Mouse (Mus musculus) gastrocnemius, adult 2 months (tissue): ENCODE results near the gene Cep164. TPM values are rescaled to one million over a fixed set of nuclear protein-coding genes. Genes with fewer than 3 reads are reported as not detected.
A peak's percentile ranks its signal among the peaks of the same experiment; 100 is the strongest.
"Not testable (repeated sequence)": the region's sequence is repeated elsewhere in the genome, so short reads cannot be mapped to it uniquely, and the experiment has no call there.

Experiments used
- DNase-seq: peaks from one replicate; pipeline ENCODE4 v3.0.0; 2022
- H3K27ac ChIP-seq: fragments of 200-600 bp; 2 replicates; pipeline ENCODE4 v1.8.1; 2022; ENCODE audit warnings: mild to moderate bottlenecking
- H3K4me3 ChIP-seq: fragments of 200-600 bp; 2 replicates; pipeline ENCODE4 v1.8.1; 2022; ENCODE audit warnings: mild to moderate bottlenecking, moderate library complexity
- CTCF ChIP-seq: fragments of 200-600 bp; IDR thresholded peaks from 2 replicates; pipeline ENCODE4 v1.8.1; 2022; ENCODE audit warnings: antibody characterized with exemption, mild to moderate bottlenecking, moderate library complexity
- intact Hi-C: fragments of 180-260 bp; cut with DNase I; formaldehyde crosslinking; loops from one replicate; pipeline ENCODE4 v1.15.1; 2025
- total RNA-seq, 2 experiments: library from RNA; stranded (reverse); gene quantifications; 2 replicates each; pipeline ENCODE4 v1.2.3; 2021

Cep164 gene
- total RNA-seq, 2 experiments from 2014 or later, result 2.0 to 2.5 TPM

DNA sequence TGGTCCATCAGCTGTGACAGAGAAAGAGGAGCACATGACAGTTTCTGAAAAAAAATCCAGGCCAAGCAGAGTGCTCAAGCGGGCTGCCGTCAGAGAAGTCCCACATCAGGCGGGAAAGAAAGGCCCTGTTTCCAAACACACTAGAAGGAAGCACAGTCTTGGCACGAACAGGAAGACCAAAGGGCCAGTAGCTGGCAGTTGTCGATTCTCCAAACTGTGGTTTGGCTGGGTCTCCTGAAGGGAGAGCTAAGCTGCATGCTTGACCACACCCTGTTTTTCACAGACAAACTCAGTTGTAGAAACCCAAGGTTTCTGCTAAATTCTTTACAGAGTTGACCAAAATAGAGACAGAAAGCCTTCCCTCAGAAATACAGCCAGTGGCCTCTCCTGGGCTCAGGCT is 32.8 kb downstream of the Cep164 start:
- no peak overlapping the region for H3K4me3 ChIP-seq
- peak overlapping the region; percentile 68 for H3K27ac ChIP-seq
- peak; percentile 60 for DNase-seq
- no peak for TF ChIP-seq CTCF
- intact Hi-C loops, result no loop called here

GRCm38 (mm10) chr9:45793697-45794096 is 34.8 kb downstream of the Cep164 start:
- H3K27ac ChIP-seq, result no peak overlapping the region

DNA sequence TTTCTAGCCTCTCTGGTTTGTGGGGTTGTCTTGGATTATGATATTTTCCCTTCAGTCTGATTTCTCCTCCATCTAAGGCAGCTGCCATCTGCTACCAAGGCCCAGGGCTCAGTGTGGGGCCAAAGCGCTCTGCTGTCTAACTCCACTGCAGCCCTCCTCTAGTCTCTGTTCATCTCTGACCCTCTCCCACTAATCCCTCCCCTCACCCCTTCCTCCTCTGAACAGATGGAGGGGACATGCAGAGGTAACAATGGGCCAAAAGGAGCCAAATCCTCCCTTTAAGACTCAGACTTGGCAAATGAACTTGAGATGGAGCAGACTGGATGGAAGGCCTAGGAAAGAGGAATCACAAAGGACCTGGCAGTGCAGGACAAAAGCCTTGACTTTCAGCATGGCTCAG is 36.3 kb downstream of the Cep164 start:
- no peak overlapping the region for H3K4me3 ChIP-seq
- DNase-seq, result no peak
- TF ChIP-seq CTCF, result no peak
- intact Hi-C loops, result no loop called here
- no peak overlapping the region for H3K27ac ChIP-seq

More at GRCm38 (mm10) chr9:45793697-45794096, 34.8 kb downstream of the Cep164 start:
- intact Hi-C loops, result no loop called here
- DNase-seq, result no peak
- TF ChIP-seq CTCF, result no peak
- H3K4me3 ChIP-seq, result no peak overlapping the region

DNA sequence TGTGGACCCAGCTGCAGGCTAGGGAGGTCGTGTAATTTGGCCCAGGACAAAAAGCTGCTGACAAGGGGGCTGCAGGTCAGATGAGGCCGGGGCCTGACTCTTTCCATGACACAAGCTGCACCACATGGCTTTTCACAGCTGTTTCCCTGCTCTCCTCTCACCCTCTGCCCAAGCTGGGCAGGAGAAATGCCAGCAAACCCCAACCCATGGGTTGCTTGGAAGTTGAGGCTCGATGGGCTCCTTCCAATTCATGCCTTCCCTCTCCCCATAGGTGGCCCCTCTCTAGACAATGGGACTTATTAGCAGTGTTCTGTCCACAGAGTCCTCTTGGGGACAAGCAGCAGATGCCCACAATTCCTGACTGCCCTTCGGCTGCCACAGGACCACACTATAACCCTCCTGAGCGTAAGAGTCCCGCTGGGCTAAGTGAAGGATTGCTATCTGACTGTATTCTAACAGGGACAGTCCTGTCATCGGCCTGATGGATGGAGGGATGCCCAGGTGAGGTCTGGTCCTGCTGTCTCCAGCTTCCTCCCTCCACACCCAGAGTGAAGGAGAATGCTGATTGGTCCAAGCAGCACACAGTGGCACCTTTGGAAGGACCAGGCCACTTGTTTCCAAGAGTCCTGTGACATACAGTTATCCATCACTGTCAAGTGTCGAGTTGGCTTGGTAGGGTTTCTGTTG is 36.9 kb downstream of the Cep164 start:
- TF ChIP-seq CTCF, result no peak
- no peak for DNase-seq
- H3K27ac ChIP-seq, result no peak overlapping the region
- intact Hi-C loops, result no loop called here
- H3K4me3 ChIP-seq, result no peak overlapping the region

DNA sequence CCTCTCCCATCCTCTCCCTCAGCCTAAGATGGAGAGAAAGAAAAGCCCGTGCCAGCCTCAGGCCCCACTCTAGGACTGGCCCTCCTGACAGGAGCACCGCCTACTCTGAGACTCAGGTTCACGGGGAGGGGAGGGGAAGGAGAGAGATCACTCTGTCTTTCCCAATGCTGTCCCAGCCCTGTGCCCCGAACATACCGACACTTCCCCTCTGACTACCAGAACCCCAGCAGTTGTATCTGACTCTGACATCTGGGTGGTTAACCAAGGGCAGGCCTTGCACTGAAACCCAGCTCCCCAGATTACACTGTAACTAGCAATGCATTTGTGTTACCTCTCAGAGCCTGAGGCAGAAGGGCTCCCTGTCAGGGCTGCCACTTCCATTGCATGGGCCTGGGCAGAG is 40.1 kb downstream of the Cep164 start:
- no peak for TF ChIP-seq CTCF
- H3K4me3 ChIP-seq, result no peak overlapping the region
- no peak for DNase-seq
- H3K27ac ChIP-seq, result no peak overlapping the region
- intact Hi-C loops, result no loop called here

DNA sequence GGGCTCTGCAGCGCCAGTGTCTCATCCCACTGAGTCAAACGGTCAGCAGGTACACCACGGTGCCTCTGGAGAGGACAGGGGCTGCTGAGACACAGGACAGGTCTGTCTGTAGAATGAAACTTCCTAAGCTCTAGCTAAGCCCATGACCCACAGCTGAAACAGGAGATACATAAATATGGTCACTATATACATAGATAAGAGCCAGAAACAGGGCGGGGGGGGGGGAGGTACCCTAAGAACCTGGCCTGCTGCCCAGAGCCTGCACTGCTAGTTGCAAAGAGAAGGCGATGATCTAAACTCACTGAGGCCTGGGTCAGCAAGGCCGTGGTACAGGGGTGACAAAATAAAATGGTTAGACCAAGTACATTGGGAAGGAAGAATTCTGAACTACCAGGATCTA is 40.9 kb downstream of the Cep164 start:
- H3K4me3 ChIP-seq, result no peak overlapping the region
- intact Hi-C loops, result no loop called here
- no peak for DNase-seq
- TF ChIP-seq CTCF, result no peak
- H3K27ac ChIP-seq, result no peak overlapping the region

GRCm38 (mm10) chr9:45787071-45787470 is 41.4 kb downstream of the Cep164 start:
- DNase-seq, result no peak
- TF ChIP-seq CTCF, result no peak
- Histone ChIP-seq H3K27ac (no peak overlapping the region), H3K4me3 (no peak overlapping the region)
- intact Hi-C loops, result no loop called here

DNA sequence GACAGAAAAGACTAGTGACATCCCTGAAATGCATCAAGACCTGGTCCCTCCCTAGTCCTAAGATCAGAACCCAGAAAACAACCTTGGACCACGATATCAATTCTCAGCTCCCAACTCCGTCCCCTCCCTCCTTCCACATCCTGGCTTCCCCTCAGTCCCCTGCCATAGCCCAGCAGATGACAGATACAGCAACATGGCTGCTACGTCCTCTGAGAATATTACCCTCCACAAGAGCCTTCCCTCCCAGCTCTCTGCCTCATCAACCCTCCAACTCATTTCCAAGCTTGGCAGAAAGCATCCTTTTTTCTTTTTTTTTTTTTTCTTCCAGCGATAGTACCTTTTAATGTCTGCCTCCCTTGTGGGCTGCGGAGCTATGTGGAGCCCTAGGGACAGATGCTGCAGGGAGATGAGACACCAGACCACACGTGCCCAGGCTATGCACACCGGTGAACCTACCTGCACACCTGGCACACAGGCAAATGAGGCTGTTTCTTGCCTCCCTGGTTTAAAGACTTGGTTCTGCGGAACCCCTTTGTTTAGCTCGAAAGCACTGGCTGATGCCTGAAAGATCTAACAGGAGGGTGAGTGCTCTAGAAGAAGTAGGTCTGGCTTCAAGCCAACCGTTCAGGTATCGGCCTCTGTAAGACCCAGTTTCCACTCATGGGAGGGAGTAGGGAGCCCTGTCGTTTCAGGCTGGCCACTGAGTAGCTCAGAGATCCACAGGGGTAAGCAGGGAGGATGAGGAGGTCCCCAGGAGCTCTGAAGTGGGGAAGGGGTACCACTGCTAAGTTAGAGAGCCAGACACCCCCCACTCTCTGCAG is 45.0 kb downstream of the Cep164 start:
- no peak overlapping the region for H3K27ac ChIP-seq
- intact Hi-C loops, result no loop called here
- TF ChIP-seq CTCF, result no peak

GRCm38 (mm10) chr9:45779201-45779600 is 49.3 kb downstream of the Cep164 start:
- no peak overlapping the region for H3K27ac ChIP-seq
- TF ChIP-seq CTCF, result no peak
- no peak overlapping the region for H3K4me3 ChIP-seq
- DNase-seq, result no peak
- intact Hi-C loops, result no loop called here

More for the DNA sequence above, 45.0 kb downstream of the Cep164 start:
- H3K4me3 ChIP-seq, result no peak overlapping the region
- no peak for DNase-seq

DNA sequence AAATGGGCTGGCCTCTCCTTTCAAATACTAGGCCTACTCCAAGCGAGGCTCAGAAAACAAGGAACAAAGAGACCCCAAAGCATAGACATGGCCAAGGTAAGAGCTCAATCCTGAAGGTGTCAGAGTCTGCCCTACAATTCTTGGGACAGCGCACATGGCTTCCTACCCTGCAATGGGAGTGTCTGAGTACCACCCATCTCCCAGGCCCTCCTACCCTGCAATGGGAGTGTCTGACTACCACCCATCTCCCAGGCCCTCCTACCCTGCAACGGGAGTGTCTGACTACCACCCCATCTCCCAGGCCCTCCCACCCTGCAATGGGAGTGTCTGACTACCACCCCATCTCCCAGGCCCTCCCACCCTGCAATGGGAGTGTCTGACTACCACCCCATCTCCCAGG is 52.3 kb downstream of the Cep164 start:
- intact Hi-C loops, H3K4me3 ChIP-seq, H3K27ac ChIP-seq, DNase-seq: not testable (repeated sequence)

DNA sequence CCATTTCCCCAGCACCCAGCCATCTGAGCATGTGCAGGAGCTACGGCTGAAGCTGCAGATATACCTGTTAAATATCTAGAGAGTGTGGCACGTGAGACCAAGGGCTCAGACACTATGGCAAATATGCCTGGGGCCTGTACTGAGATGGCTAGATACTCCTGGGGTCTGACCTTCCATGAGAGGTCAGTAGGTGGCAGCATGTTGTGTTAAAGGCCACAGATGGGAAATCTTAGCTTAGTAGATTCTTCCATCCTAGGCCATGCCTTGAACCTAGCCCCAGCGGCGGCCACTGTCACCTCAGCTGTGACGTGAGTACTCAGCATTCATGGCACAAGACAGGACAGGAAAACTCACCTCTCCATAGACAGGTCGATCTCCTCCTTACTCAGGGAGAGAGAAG is 54.4 kb downstream of the Cep164 start:
- no peak overlapping the region for H3K27ac ChIP-seq
- TF ChIP-seq CTCF, result peak; percentile 26; the same call in 1 of the 2 replicates
- intact Hi-C loops, result no loop called here
- DNase-seq, result no peak
- no peak overlapping the region for H3K4me3 ChIP-seq

DNA sequence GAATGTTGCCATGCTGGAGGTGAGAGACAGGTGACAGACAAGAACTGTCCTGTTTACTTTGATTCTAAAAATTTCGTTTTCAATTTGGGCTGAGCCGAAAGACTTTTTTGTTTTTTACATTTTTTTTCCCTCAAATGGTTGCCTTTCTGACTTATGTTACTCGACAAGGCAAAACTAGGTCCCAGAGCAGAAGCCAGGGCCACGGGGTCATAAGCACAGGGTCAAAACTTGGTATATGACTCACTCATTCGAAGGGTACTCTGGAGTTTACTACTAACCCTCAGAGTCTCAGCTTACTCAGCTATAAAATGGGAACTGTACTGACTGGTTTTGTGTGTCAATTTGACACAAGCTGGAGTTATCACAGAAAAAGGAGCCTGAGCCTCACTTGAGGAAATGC is 58.9 kb downstream of the Cep164 start:
- intact Hi-C loops, result no loop called here
- Histone ChIP-seq H3K4me3 (no peak overlapping the region), H3K27ac (no peak overlapping the region)
- DNase-seq, result no peak
- no peak for TF ChIP-seq CTCF

DNA sequence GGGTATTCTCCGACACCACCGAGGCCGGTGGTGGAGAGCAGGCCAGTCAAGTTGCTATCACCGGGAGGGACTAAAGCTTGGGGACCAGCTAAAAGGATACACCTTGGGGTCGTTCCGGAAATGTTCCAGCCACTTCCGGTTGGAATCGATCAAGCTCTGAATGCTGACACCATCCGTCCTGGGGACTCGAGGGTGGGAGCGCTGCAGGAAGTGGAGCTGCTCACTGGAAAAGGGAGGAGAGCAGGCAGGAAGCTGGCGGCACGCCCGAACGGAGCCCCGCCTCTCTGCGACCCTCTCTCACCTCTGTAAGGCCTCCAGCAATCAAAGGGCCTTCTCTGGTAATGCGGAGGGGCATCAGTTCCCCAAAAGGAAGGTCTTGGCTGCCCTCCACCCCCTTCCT is 60.1 kb downstream of the Cep164 start:
- TF ChIP-seq CTCF, result no peak
- intact Hi-C loops, result no loop called here
- DNase-seq, result no peak
- Histone ChIP-seq H3K4me3 (no peak overlapping the region), H3K27ac (no peak overlapping the region)

DNA sequence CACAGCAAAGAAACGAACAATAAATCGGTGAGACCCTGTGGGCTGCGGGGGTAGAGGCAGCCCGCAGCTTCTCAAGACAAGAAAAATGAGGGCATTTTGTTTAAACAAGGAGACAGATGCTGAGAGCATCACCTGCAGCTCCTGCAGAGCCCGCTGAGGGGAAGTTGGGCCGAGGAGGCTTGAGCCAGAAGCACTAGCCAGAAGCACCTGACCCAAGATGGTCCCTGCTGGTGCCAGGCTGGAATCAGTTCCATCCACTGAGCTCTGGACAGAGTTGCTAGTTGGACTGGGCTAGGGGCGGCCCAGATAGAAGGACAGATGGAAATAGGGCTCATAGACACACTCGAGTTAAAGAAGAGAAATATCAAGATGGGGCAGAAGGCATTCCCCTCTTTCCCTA is 61.3 kb downstream of the Cep164 start:
- no peak for DNase-seq
- intact Hi-C loops, result no loop called here
- no peak for TF ChIP-seq CTCF
- no peak overlapping the region for H3K4me3 ChIP-seq
- H3K27ac ChIP-seq, result no peak overlapping the region
